Mouse (Mus musculus): Measurements from ENCODE around the gene Ocel1. TPM values are rescaled to one million over a fixed set of nuclear protein-coding genes. Genes with fewer than 3 reads are reported as not detected.
A peak's percentile ranks its signal among the peaks of the same experiment; 100 is the strongest.

Ocel1 gene
- polyA plus RNA-seq, 1 experiment from 2014 or later, result 3.6 TPM

DNA sequence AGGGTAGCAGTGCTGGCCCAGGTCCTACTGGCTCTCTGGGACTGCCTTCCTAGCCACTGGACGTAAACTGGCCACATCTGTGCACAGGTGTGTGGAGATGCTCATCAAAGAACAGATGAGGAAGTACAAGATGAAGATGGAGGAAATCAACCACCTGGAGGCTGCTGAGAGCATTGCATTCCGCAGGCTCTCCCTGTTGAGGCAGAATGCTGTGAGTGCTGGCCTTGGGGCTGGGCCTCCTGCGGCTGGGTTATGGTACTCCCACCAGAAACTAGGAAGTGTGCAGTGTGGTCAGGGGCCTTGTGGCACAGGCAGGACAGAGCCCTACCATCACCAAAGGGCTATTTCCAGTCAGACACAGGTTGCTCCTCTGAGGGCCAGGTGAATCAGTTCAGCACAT lies 13.1 kb upstream of the Ocel1 start:
- Histone ChIP-seq H3K4me1 (ENCODE audit: control insufficient read depth in 2 of 2, insufficient read depth in 2 of 2, low read length in 2 of 2) (no peaks in the 10 kb centered on the region), H3K9ac (ENCODE audit: low read length) (no peak overlapping the region), H3K9me3 (ENCODE audit: control insufficient read depth, low read length) (no peaks in the 10 kb centered on the region), H3K36me3 (ENCODE audit: control insufficient read depth, insufficient read depth, low read length) (peaks cover 86% of the 10 kb centered on the region), H3K4me2 (ENCODE audit: low read length) (no peak overlapping the region), H3K27me3 (ENCODE audit: control insufficient read depth, insufficient read depth, low read length) (no peaks in the 10 kb centered on the region), H3K4me3 (ENCODE audit: control insufficient read depth in 1 of 2, insufficient read depth in 1 of 2, low read depth in 1 of 2, low read length in 2 of 2) (no peak overlapping the region), H3K27ac (replicated peaks in 1 of 2; ENCODE audit: control insufficient read depth in 1 of 2, insufficient read depth in 1 of 2, low read depth in 2 of 2, low read length in 2 of 2) (no peak overlapping the region)
- no peak for ATAC-seq (ENCODE audit: insufficient number of reproducible peaks, insufficient read depth, low FRiP score, low read depth)
- 86% methylated on average over 3 of the region's 3 CpGs for WGBS

DNA sequence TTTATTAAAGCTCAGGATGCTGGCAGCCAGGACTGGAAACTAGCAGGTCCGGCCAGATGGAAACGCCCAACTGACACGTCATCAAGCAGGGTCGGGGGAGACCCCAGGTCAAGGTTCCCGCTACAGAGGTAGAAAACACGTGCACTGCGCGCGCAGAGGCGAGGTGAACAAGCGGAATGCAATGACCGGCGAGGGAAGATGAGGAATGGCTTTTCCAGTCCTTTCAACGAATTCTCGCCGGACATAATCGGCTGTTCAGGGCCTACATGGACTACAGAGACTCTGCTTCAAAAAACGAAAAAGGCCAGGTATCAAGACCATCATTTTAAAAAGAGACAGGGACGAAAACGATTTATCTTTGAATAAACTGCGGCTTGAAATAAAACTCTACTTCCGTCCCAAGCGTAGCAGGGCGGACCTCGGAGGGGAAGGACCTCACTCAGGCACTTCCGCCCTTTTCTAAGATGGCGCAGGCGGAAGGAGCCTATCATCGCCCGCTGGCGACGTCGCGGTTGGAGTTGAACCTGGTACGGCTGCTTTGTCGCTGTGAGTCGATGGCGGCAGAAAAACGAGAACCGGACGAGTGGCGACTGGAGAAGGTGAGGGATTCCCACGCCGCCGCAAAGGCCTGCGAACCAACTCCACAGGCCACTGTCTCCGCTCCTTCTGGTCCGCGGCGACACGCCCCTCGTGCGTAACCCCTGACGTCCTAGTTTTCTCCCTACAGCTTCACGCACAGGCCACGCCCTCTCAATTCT lies 4.1 kb upstream of the Ocel1 start, which contains the start of gene Use1:
Gene Use1, plus strand, starts transcription at position 78 of the 758 bp plus-strand sequence.
- Histone ChIP-seq H3K9ac (ENCODE audit: low read length) (peak within 1 kb of the TSS; percentile 86), H3K4me3 (ENCODE audit: control insufficient read depth in 1 of 2, insufficient read depth in 1 of 2, low read depth in 1 of 2, low read length in 2 of 2) (peak within 1 kb of the TSS; percentile 66 to 80), H3K9me3 (ENCODE audit: control insufficient read depth, low read length) (no peaks in the 10 kb centered on the region), H3K27me3 (ENCODE audit: control insufficient read depth, insufficient read depth, low read length) (no peaks in the 10 kb centered on the region), H3K27ac (replicated peaks in 1 of 2; ENCODE audit: control insufficient read depth in 1 of 2, insufficient read depth in 1 of 2, low read depth in 2 of 2, low read length in 2 of 2) (peak within 1 kb of the TSS; percentile 89 to 95), H3K36me3 (ENCODE audit: control insufficient read depth, insufficient read depth, low read length) (peaks cover 14% of the 10 kb centered on the region), H3K4me2 (ENCODE audit: low read length) (peak within 1 kb of the TSS; percentile 70), H3K4me1 (ENCODE audit: control insufficient read depth in 2 of 2, insufficient read depth in 2 of 2, low read length in 2 of 2) (peaks cover 4 to 24% of the 10 kb centered on the region in 2 experiments)
- WGBS, result under 1% methylated on average over 56 of the region's 56 CpGs
- peak; percentile 74; the same call in 1 of the 2 replicates for ATAC-seq (ENCODE audit: insufficient number of reproducible peaks, insufficient read depth, low FRiP score, low read depth)

DNA sequence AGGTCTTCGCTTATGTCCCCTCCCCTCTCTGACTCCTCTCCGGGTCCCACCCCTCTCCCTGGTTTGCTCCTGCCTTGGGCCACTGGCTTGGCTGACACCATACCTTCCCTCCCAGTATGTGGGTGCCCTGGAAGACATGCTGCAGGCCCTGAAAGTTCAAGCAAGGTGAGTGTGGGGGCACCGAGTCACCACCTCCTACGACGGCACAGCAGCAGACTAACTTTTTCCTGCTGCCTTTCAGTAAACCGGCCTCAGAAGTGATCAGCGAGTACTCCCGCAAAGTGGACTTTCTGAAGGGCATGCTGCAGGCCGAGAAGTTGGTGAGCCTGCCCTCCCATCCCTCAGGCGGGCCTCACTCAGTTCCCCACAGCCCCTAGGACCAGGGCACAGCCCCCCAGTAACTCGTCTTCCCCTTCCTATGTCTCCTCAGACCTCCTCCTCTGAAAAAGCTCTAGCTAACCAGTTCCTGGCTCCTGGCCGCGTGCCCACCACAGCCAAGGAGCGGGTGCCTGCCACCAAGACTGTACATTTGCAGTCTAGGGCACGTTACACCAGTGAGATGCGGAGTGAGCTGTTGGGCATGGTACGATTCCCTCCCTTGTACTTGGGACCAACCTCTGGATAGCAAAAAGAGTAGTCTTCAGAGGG lies 3.4 kb upstream of the Ocel1 start:
- Histone ChIP-seq H3K4me2 (ENCODE audit: low read length) (peak overlapping the region; percentile 70), H3K4me3 (ENCODE audit: control insufficient read depth in 1 of 2, insufficient read depth in 1 of 2, low read depth in 1 of 2, low read length in 2 of 2) (peak overlapping the region; percentile 66 to 80), H3K27ac (replicated peaks in 1 of 2; ENCODE audit: control insufficient read depth in 1 of 2, insufficient read depth in 1 of 2, low read depth in 2 of 2, low read length in 2 of 2) (peak overlapping the region; percentile 89 to 95), H3K9me3 (ENCODE audit: control insufficient read depth, low read length) (no peaks in the 10 kb centered on the region), H3K4me1 (ENCODE audit: control insufficient read depth in 2 of 2, insufficient read depth in 2 of 2, low read length in 2 of 2) (peaks cover 4 to 24% of the 10 kb centered on the region in 2 experiments), H3K36me3 (ENCODE audit: control insufficient read depth, insufficient read depth, low read length) (peaks cover 14% of the 10 kb centered on the region), H3K9ac (ENCODE audit: low read length) (peak overlapping the region; percentile 86), H3K27me3 (ENCODE audit: control insufficient read depth, insufficient read depth, low read length) (no peaks in the 10 kb centered on the region)
- WGBS, result 40% methylated on average over 17 of the region's 17 CpGs
- no peak; the same call in 1 of the 2 replicates for ATAC-seq (ENCODE audit: insufficient number of reproducible peaks, insufficient read depth, low FRiP score, low read depth)

DNA sequence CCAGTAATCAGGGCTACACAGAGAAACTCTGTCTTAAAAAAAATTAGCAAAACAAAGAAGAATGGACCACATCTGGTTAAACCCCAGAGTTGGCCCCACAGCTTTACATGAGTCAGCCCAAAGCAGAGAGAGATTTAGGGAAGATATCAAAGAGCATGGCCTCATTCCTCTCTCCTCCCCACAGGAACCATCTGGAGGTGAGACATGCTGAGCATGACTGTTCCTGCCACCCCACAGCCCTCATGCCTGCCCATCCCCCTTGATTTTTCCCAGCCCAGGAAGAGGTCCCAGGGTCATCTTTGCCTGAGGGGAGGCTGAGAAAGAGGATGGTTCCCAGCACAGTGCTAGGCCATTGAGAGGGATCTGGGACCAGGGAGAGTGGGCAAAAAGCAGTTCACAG lies 2.7 kb upstream of the Ocel1 start:
- H3K36me3 ChIP-seq (ENCODE audit: control insufficient read depth, insufficient read depth, low read length), result peaks cover 17% of the 10 kb centered on the region
- peak overlapping the region in 1 of 2 experiments; percentile 95; a peak in 1 of 4 replicates for H3K27ac ChIP-seq (replicated peaks in 1 of 2; ENCODE audit: control insufficient read depth in 1 of 2, insufficient read depth in 1 of 2, low read depth in 2 of 2, low read length in 2 of 2)
- H3K9me3 ChIP-seq (ENCODE audit: control insufficient read depth, low read length), result no peaks in the 10 kb centered on the region
- no peak overlapping the region for H3K4me3 ChIP-seq (ENCODE audit: control insufficient read depth in 1 of 2, insufficient read depth in 1 of 2, low read depth in 1 of 2, low read length in 2 of 2)
- peak overlapping the region; percentile 70 for H3K4me2 ChIP-seq (ENCODE audit: low read length)
- H3K4me1 ChIP-seq (ENCODE audit: control insufficient read depth in 2 of 2, insufficient read depth in 2 of 2, low read length in 2 of 2), result peaks cover 4 to 24% of the 10 kb centered on the region in 2 experiments
- H3K9ac ChIP-seq (ENCODE audit: low read length), result peak overlapping the region; percentile 86; the same call in 1 of the 2 replicates
- no peaks in the 10 kb centered on the region for H3K27me3 ChIP-seq (ENCODE audit: control insufficient read depth, insufficient read depth, low read length)
- ATAC-seq (ENCODE audit: insufficient number of reproducible peaks, insufficient read depth, low FRiP score, low read depth), result no peak

DNA sequence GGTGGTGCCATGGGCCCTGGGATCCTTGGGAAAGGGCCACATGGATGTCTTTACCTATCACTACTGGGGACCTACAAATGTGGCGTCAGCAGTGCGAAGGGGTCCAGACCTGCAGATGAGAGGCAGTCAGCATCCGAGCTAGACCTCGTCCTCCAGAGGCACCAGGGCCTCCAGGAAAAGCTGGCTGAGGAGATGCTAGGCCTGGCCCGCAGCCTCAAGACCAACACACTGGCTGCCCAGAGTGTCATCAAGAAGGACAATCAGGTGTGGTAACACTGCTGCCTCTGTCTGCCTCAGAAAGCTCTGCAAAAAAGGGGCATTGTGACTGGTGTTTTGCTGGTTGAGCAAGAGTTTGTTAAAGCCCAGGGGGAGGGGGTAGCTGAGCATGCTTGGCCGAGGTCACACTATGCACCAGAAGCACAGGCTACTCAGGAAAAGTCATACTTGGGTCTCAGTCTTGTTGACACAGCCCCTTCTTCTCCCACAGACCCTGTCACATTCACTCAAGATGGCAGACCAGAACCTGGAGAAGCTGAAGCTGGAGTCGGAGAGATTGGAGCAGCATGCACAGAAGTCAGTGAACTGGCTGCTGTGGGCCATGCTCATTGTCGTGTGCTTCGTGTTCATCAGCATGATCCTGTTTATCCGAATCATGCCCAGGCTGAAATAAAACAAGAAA lies 1.9 kb upstream of the Ocel1 start:
- H3K4me3 ChIP-seq (ENCODE audit: control insufficient read depth in 1 of 2, insufficient read depth in 1 of 2, low read depth in 1 of 2, low read length in 2 of 2), result no peak overlapping the region
- H3K27me3 ChIP-seq (ENCODE audit: control insufficient read depth, insufficient read depth, low read length), result no peaks in the 10 kb centered on the region
- ATAC-seq (ENCODE audit: insufficient number of reproducible peaks, insufficient read depth, low FRiP score, low read depth), result no peak
- peak overlapping the region; percentile 25; the same call in 1 of the 2 replicates for H3K9ac ChIP-seq (ENCODE audit: low read length)
- WGBS, result 92% methylated on average over 10 of the region's 10 CpGs
- peaks cover 26% of the 10 kb centered on the region for H3K36me3 ChIP-seq (ENCODE audit: control insufficient read depth, insufficient read depth, low read length)
- H3K9me3 ChIP-seq (ENCODE audit: control insufficient read depth, low read length), result no peaks in the 10 kb centered on the region
- H3K4me2 ChIP-seq (ENCODE audit: low read length), result no peak overlapping the region
- peak overlapping the region; percentile 6 to 64 for H3K27ac ChIP-seq (replicated peaks in 1 of 2; ENCODE audit: control insufficient read depth in 1 of 2, insufficient read depth in 1 of 2, low read depth in 2 of 2, low read length in 2 of 2)
- peaks cover 4 to 24% of the 10 kb centered on the region in 2 experiments for H3K4me1 ChIP-seq (ENCODE audit: control insufficient read depth in 2 of 2, insufficient read depth in 2 of 2, low read length in 2 of 2)

DNA sequence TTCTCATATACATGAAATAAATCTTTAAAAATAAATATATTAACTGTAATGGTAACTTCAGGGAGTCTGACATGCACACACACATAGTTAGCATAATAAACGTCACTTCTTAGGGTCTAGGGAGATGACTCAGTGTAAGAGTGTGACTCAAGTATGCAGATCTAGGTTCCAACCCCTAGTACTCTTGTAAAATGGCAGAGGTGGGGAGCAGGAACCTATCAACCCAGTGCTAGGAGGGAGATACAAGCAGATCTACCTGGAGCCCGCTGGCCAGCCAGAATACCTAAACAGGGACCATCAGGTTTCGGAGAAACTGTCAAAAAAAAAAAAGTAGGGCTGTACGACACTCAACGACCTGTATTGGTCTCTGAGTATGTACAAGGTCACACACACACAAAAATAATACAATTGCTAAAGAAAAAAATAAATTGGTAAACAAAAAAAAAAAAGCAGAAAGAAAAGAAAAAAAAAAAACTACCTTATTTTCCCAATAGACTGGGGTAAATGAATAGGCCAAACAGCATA lies 325 bp upstream of the Ocel1 start:
- H3K36me3 ChIP-seq (ENCODE audit: control insufficient read depth, insufficient read depth, low read length), result peaks cover 41% of the 10 kb centered on the region
- no peak for ATAC-seq (ENCODE audit: insufficient number of reproducible peaks, insufficient read depth, low FRiP score, low read depth)
- H3K4me3 ChIP-seq (ENCODE audit: control insufficient read depth in 1 of 2, insufficient read depth in 1 of 2, low read depth in 1 of 2, low read length in 2 of 2), result peak overlapping the region; percentile 79 to 83
- H3K27ac ChIP-seq (replicated peaks in 1 of 2; ENCODE audit: control insufficient read depth in 1 of 2, insufficient read depth in 1 of 2, low read depth in 2 of 2, low read length in 2 of 2), result peak overlapping the region in 1 of 2 experiments; percentile 87; a peak in 2 of 4 replicates
- H3K9ac ChIP-seq (ENCODE audit: low read length), result peak overlapping the region; percentile 72
- H3K4me1 ChIP-seq (ENCODE audit: control insufficient read depth in 2 of 2, insufficient read depth in 2 of 2, low read length in 2 of 2), result peaks cover 4 to 27% of the 10 kb centered on the region in 2 experiments
- whole genome bisulfite sequencing, result 11% methylated on average over 5 of the region's 5 CpGs
- H3K9me3 ChIP-seq (ENCODE audit: control insufficient read depth, low read length), result no peaks in the 10 kb centered on the region
- H3K4me2 ChIP-seq (ENCODE audit: low read length), result peak overlapping the region; percentile 63
- H3K27me3 ChIP-seq (ENCODE audit: control insufficient read depth, insufficient read depth, low read length), result no peaks in the 10 kb centered on the region

DNA sequence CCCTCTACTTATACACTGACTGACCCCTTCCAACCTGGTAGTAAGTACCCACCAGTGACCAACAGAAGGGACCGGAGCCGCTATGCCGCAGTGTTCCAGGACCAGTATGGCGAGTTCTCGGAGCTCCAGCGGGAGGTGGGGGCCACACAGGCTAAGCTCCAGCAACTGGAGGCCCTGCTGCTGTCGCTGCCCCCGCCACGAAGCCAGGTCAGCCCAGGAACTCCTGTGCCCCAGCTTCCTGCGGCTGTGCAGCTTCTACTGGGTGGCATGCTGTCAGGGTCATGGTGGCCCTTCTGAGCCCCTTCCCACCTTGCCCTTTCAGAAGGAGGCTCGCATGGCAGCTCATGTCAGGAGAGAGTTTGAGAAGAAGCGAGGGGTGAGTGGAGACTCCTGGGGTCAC lies 1.3 kb downstream of the Ocel1 start:
- no peak overlapping the region for H3K4me2 ChIP-seq (ENCODE audit: low read length)
- H3K27ac ChIP-seq (replicated peaks in 1 of 2; ENCODE audit: control insufficient read depth in 1 of 2, insufficient read depth in 1 of 2, low read depth in 2 of 2, low read length in 2 of 2), result no peak overlapping the region
- H3K36me3 ChIP-seq (ENCODE audit: control insufficient read depth, insufficient read depth, low read length), result peaks cover 56% of the 10 kb centered on the region
- no peak overlapping the region for H3K9ac ChIP-seq (ENCODE audit: low read length)
- H3K4me3 ChIP-seq (ENCODE audit: control insufficient read depth in 1 of 2, insufficient read depth in 1 of 2, low read depth in 1 of 2, low read length in 2 of 2), result no peak overlapping the region
- H3K4me1 ChIP-seq (ENCODE audit: control insufficient read depth in 2 of 2, insufficient read depth in 2 of 2, low read length in 2 of 2), result peaks cover 12 to 35% of the 10 kb centered on the region in 2 experiments
- no peaks in the 10 kb centered on the region for H3K27me3 ChIP-seq (ENCODE audit: control insufficient read depth, insufficient read depth, low read length)
- no peaks in the 10 kb centered on the region for H3K9me3 ChIP-seq (ENCODE audit: control insufficient read depth, low read length)
- WGBS, result 85% methylated on average over 12 of the region's 12 CpGs
- ATAC-seq (ENCODE audit: insufficient number of reproducible peaks, insufficient read depth, low FRiP score, low read depth), result no peak
